Mouse (Mus musculus) MEL (cell line): ENCODE measurements around the gene Kansl1.

Source experiments
- CHD1 ChIP-seq: IDR thresholded peaks from 2 replicates; pipeline ENCODE4 v1.6.1; 2012; ENCODE audit warnings: low read depth, mild to moderate bottlenecking, inconsistent platforms, low read length, improper control_type of control experiment
- CTCF ChIP-seq, 3 experiments: IDR thresholded peaks in 2 of 3; conservative IDR thresholded peaks in 1 of 3; 2 replicates each; pipeline ENCODE4 v1.5.1; 2011 to 2012; ENCODE audit warnings: low read length in 3 of 3, low read depth in 2 of 3, mild to moderate bottlenecking in 2 of 3, improper control_type of control experiment in 1 of 3, inconsistent platforms in 1 of 3, mixed read lengths in 1 of 3, moderate library complexity in 1 of 3; ENCODE audit not compliant: control insufficient read depth in 1 of 3, insufficient read depth in 1 of 3, poor library complexity in 1 of 3, severe bottlenecking in 1 of 3
- MYC ChIP-seq: IDR thresholded peaks from 2 replicates; pipeline ENCODE4 v1.6.1; 2011; ENCODE audit warnings: low read depth, mild to moderate bottlenecking, low read length, improper control_type of control experiment, moderate library complexity

DNA sequence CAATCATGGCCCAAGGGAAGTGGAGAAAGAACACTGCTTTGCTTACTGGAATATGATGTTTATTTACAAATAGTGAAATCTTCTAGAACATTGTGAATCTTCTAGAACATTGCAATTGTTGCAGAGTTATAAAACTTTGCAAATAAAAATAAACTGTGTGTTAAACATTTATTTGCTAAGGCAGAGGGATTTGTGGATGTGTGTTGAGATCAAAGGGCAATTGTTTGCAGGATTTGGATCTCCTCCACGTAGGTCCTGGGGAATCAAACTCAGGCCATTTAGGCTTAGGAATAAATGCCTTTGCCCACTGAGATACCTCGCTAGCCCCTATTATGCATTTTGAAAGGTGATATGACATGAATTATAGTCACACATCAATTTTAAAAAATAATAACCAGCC is 61.3 kb downstream of the Kansl1 start:
- TF ChIP-seq CHD1 (no peak), CTCF (IDR thresholded peaks at IDR 0.05 in 2 of 3, conservative IDR thresholded peaks at IDR 0.05 in 1 of 3; ENCODE audit: control insufficient read depth in 1 of 3, insufficient read depth in 1 of 3, low read depth in 2 of 3, low read length in 3 of 3, poor library complexity in 1 of 3, severe bottlenecking in 1 of 3) (no peak), MYC (no peak)
